Mouse (Mus musculus): ENCODE data around the gene Uqcc3. TPM values are rescaled to one million over a fixed set of nuclear protein-coding genes. Genes with fewer than 3 reads are reported as not detected.

The Uqcc3 gene
- 75.3 and 83.4 TPM in 2 replicates for total RNA-seq (2012; rRNA removed)

GRCm38 (mm10) chr19:8880311-8881033, at the start of gene Uqcc3:
Uqcc3 (minus strand) TSS chr19:8880923.
- no peak for DNase-seq (ENCODE audit: low read depth, low spot score)
- TF ChIP-seq ZNF384 (IDR thresholded peaks at IDR 0.05; ENCODE audit: low read depth, low read length) (peak; percentile 93), MAFK (IDR thresholded peaks at IDR 0.05; ENCODE audit: insufficient read depth, low read depth, low read length) (no peak), ZC3H11A (IDR thresholded peaks at IDR 0.05; ENCODE audit: borderline replicate concordance, low read depth, low read length) (no peak), CHD2 (IDR thresholded peaks at IDR 0.05; ENCODE audit: low read depth, low read length) (no peak), HCFC1 (IDR thresholded peaks at IDR 0.05; ENCODE audit: borderline replicate concordance, insufficient read depth, low read length) (0 out of 2 replicates have a peak, but pooled peaks have one; percentile 41)
- H3K4me3 ChIP-seq (ENCODE audit: insufficient read depth in 1 of 2, low read depth in 1 of 2, low read length in 2 of 2, poor library complexity in 1 of 2, severe bottlenecking in 1 of 2): peak within 1 kb of the TSS; percentile 82 to 96
- H3K9ac ChIP-seq (ENCODE audit: insufficient read depth, low read depth, low read length, poor library complexity, severe bottlenecking): peak within 1 kb of the TSS; percentile 85
- in situ Hi-C loops (cut with MboI; ENCODE audit: low sequenced_read_pairs in 2 of 2, unreplicated experiment in 2 of 2): no loop called here
- H3K4me1 ChIP-seq (ENCODE audit: control insufficient read depth in 2 of 2, insufficient read depth in 2 of 2, low read length in 2 of 2, poor library complexity in 1 of 2): 0 out of 4 replicates have a peak, but pooled peaks cover 0 to 3% of the 10 kb centered on the region in 2 experiments
- H3K36me3 ChIP-seq (ENCODE audit: control insufficient read depth, insufficient read depth, low read length, poor library complexity, severe bottlenecking): peaks cover 2% of the 10 kb centered on the region; the same call in 1 of the 2 replicates
- peak within 1 kb of the TSS; percentile 2 for H3K27ac ChIP-seq (ENCODE audit: insufficient read depth, low read depth, low read length, poor library complexity, severe bottlenecking)
- H3K9me3 ChIP-seq (ENCODE audit: control insufficient read depth, insufficient read depth, low read depth, low read length): no peaks in the 10 kb centered on the region

- Histone ChIP-seq H3K36me3 (ENCODE audit: control insufficient read depth, insufficient read depth, low read length, poor library complexity, severe bottlenecking) (peaks cover 2% of the 10 kb centered on the region; the same call in 1 of the 2 replicates), H3K9ac (ENCODE audit: insufficient read depth, low read depth, low read length, poor library complexity, severe bottlenecking) (peak overlapping the region; percentile 80; the same call in 1 of the 2 replicates), H3K4me3 (ENCODE audit: insufficient read depth in 1 of 2, low read depth in 1 of 2, low read length in 2 of 2, poor library complexity in 1 of 2, severe bottlenecking in 1 of 2) (peak overlapping the region; percentile 83 to 85), H3K9me3 (ENCODE audit: control insufficient read depth, insufficient read depth, low read depth, low read length) (no peaks in the 10 kb centered on the region), H3K27ac (ENCODE audit: insufficient read depth, low read depth, low read length, poor library complexity, severe bottlenecking) (no peak overlapping the region), H3K4me1 (ENCODE audit: control insufficient read depth in 2 of 2, insufficient read depth in 2 of 2, low read length in 2 of 2, poor library complexity in 1 of 2) (peaks cover 0 to 8% of the 10 kb centered on the region in 2 experiments; a peak in 1 of 4 replicates)
- DNase-seq (ENCODE audit: low read depth, low spot score): no peak
- in situ Hi-C loops (cut with MboI; ENCODE audit: low sequenced_read_pairs in 2 of 2, unreplicated experiment in 2 of 2): no loop called here
- TF ChIP-seq MAFK (IDR thresholded peaks at IDR 0.05; ENCODE audit: insufficient read depth, low read depth, low read length) (no peak), HCFC1 (IDR thresholded peaks at IDR 0.05; ENCODE audit: borderline replicate concordance, insufficient read depth, low read length) (no peak), ZNF384 (IDR thresholded peaks at IDR 0.05; ENCODE audit: low read depth, low read length) (no peak), ZC3H11A (IDR thresholded peaks at IDR 0.05; ENCODE audit: borderline replicate concordance, low read depth, low read length) (no peak), CHD2 (IDR thresholded peaks at IDR 0.05; ENCODE audit: low read depth, low read length) (no peak)
These were observed 49.4 kb upstream of the Uqcc3 start for GRCm38 (mm10) chr19:8930117-8930516.

GRCm38 (mm10) chr19:8929224-8930088, 48.7 kb upstream of the Uqcc3 start, which contains the start of the genes Rom1 and Eml3:
Rom1 (minus strand) TSS chr19:8929356.
Eml3 (plus strand) TSS chr19:8929552.
- Histone ChIP-seq H3K36me3 (ENCODE audit: control insufficient read depth, insufficient read depth, low read length, poor library complexity, severe bottlenecking) (no peaks in the 10 kb centered on the region; the same call in 1 of the 2 replicates), H3K27ac (ENCODE audit: insufficient read depth, low read depth, low read length, poor library complexity, severe bottlenecking) (no peak within 1 kb of the TSS; the same call in 1 of the 2 replicates)
- peak; percentile 85 for DNase-seq (ENCODE audit: low read depth, low spot score)

GRCm38 (mm10) chr19:8928689-8929223, 48.0 kb upstream of the Uqcc3 start:
- TF ChIP-seq ZNF384 (IDR thresholded peaks at IDR 0.05; ENCODE audit: low read depth, low read length) (no peak), HCFC1 (IDR thresholded peaks at IDR 0.05; ENCODE audit: borderline replicate concordance, insufficient read depth, low read length) (no peak), CHD2 (IDR thresholded peaks at IDR 0.05; ENCODE audit: low read depth, low read length) (no peak), ZC3H11A (IDR thresholded peaks at IDR 0.05; ENCODE audit: borderline replicate concordance, low read depth, low read length) (no peak), MAFK (IDR thresholded peaks at IDR 0.05; ENCODE audit: insufficient read depth, low read depth, low read length) (no peak)
- Histone ChIP-seq H3K9me3 (ENCODE audit: control insufficient read depth, insufficient read depth, low read depth, low read length) (no peaks in the 10 kb centered on the region), H3K36me3 (ENCODE audit: control insufficient read depth, insufficient read depth, low read length, poor library complexity, severe bottlenecking) (no peaks in the 10 kb centered on the region; the same call in 1 of the 2 replicates), H3K27ac (ENCODE audit: insufficient read depth, low read depth, low read length, poor library complexity, severe bottlenecking) (no peak overlapping the region; the same call in 1 of the 2 replicates), H3K9ac (ENCODE audit: insufficient read depth, low read depth, low read length, poor library complexity, severe bottlenecking) (peak overlapping the region; percentile 45; the same call in 1 of the 2 replicates), H3K4me1 (ENCODE audit: control insufficient read depth in 2 of 2, insufficient read depth in 2 of 2, low read length in 2 of 2, poor library complexity in 1 of 2) (peaks cover 0 to 8% of the 10 kb centered on the region in 2 experiments; a peak in 1 of 4 replicates), H3K4me3 (ENCODE audit: insufficient read depth in 1 of 2, low read depth in 1 of 2, low read length in 2 of 2, poor library complexity in 1 of 2, severe bottlenecking in 1 of 2) (peak overlapping the region; percentile 83 to 85)
- in situ Hi-C loops (cut with MboI; ENCODE audit: low sequenced_read_pairs in 2 of 2, unreplicated experiment in 2 of 2): no loop called here
- DNase-seq (ENCODE audit: low read depth, low spot score): no peak

More at GRCm38 (mm10) chr19:8929224-8930088, 48.7 kb upstream of the Uqcc3 start, which contains the start of the genes Rom1 and Eml3:
- Histone ChIP-seq H3K4me3 (ENCODE audit: insufficient read depth in 1 of 2, low read depth in 1 of 2, low read length in 2 of 2, poor library complexity in 1 of 2, severe bottlenecking in 1 of 2) (peak within 1 kb of the TSS; percentile 83 to 85), H3K9me3 (ENCODE audit: control insufficient read depth, insufficient read depth, low read depth, low read length) (no peaks in the 10 kb centered on the region), H3K4me1 (ENCODE audit: control insufficient read depth in 2 of 2, insufficient read depth in 2 of 2, low read length in 2 of 2, poor library complexity in 1 of 2) (peaks cover 0 to 8% of the 10 kb centered on the region in 2 experiments; a peak in 1 of 4 replicates), H3K9ac (ENCODE audit: insufficient read depth, low read depth, low read length, poor library complexity, severe bottlenecking) (peak within 1 kb of the TSS; percentile 80)
- in situ Hi-C loops (cut with MboI; ENCODE audit: low sequenced_read_pairs in 2 of 2, unreplicated experiment in 2 of 2): no loop called here
- TF ChIP-seq MAFK (IDR thresholded peaks at IDR 0.05; ENCODE audit: insufficient read depth, low read depth, low read length): peak; percentile 63; the same call in 1 of the 2 replicates
- TF ChIP-seq HCFC1 (IDR thresholded peaks at IDR 0.05; ENCODE audit: borderline replicate concordance, insufficient read depth, low read length): no peak
- no peak for TF ChIP-seq CHD2 (IDR thresholded peaks at IDR 0.05; ENCODE audit: low read depth, low read length)
